Mouse (Mus musculus) adrenal gland, postnatal 25 days (tissue): ENCODE measurements at regions not wholly inside any gene's neighbourhood (a gene's known extent, or its start where the extent isn't known, plus 50 kb on each side); places are given as distances from the start of the nearest gene placed in this dataset.
A peak's percentile ranks its signal among the peaks of the same experiment; 100 is the strongest.

Experiments
- DNase-seq: peaks from one replicate; pipeline ENCODE4 v3.0.0; 2021; ENCODE audit warnings: mixed read lengths

DNA sequence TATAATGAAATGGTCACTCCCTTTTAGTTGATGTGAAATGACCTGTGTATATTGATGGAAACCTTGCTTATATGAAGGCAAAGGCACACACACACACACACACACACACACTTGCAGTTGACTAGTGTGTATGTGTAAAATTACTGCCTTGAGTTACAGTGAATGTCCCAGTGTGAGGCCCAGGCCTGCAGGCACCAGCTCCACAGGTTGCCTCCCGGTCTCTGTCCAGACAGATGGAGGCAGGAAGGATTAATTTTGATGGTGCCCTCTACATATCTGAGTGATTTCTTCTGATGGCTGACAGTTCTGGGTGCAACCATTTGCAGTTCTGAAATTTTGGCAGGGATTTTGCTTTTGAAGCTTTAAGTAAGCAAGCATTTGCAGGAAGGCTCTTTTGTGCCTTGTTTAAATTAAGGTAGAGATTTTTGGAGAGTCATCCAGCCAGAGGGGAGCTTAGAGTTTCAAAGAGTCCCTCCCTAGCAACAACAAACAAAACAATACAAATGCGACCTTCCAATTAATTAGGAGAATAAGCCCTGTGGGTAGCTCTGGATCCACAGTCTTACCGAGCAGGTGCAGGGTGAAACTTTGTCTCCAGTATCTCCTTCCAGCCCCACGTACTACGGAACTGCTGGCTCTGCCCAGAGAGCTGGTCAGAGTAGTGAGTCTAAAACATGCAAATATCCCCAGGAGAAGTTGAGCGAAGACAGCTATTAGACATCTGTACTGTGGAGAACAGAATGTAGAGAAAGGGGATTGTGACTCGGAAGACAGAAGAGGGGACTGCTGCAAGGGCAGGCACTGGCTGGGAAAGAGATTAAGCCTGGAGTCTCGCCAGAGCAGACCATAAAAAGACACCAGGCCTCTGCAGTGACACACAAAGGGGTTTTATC is 87.5 kb upstream of the Tut7 start:
- DNase-seq, result no peak

DNA sequence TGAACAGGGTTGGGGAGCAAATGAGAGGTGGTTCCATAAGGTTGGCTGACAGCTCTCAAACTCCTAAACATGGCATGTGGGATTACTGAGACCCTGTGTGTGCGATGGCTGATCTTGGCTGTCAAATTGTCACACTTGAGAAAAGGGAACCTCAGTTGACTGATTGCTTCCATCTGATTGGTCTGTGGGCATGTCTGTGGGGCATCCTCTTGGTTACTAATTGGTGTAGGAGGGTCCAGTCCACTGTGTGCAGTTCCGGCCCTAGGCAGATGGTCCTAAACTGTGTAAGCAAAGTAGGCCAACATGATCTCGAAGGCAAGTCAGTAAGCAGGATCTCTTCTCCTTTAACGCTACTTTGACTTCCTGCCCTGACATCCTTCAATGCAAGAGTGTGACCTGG is 86.5 kb upstream of the Tut7 start:
- DNase-seq, result no peak

DNA sequence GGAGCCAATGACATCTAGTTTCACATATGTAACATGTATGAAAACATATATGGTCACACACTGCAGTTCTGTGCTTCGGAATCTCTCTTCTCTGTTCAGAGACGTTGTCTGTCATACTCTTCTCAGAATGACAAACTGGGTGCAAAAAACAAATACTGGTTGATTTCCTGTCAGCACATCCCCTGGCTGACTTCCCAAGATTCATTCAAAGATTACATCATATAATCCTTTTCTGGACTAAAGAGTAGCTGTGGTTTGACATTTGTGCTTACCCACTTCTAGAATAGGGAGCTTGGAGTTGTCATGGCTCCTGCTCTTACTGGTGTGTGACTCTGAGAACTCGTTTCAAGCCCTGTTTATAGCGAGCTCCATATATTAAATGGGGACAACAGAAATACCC is 85.8 kb upstream of the Tut7 start:
- DNase-seq, result no peak

DNA sequence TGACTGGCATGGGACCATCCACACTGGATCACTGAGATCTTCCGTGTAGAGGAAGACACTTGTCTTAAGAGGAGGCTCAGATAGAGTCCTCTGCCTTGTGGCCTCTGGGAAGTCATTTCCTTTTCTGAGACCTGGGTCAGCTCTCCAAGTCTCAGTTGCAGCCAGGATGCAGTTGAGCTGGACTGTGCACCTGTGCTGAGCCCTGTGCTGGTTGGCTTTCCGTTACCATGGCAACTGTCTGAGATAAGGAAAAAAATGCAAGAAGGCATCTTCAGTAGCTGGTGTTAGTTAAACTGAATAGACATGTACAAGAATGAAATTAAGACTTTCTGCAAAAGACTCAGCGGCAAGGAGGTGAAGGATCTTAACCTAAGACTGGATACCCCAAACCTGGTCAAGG is 82.5 kb upstream of the Tut7 start:
- DNase-seq, result no peak

DNA sequence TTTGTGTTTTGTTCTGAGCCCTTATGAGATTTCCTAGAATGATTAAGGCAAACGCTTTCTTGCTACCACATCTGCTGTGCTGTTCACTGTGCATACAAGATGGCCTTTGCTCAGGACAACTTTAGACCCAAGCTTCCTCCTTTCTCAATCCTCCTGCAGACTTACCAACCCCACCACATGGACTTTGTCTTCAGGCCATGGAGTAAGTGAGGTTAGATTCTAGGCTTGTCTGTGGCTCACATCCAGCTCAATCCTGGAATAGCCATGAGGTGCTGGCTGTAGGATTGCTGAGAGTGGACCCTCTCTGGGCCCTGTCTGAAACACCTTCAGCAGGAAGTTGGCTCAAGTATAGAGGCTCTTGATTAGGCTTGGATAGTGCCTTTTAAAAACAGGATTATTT is 81.5 kb upstream of the Tut7 start:
- DNase-seq, result no peak

DNA sequence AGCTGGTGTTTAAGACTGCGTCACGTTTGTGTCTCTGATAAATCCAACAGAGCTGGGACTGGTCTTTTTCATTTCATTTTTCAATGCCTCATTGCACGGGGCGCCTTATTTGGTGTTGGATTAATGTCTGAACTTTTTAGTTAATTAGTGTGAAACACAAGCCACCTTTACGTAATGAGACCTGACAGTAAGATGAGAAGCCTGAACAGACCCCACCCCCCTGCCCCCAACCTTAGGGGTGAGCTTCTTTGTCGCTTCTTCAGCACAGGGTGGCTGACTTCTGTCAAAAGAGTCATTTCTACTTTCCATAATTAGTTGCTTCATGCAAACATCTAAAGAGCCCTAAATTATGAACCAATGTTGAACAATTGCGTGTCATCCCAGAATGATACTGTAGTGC is 76.6 kb upstream of the Tut7 start:
- no peak for DNase-seq

DNA sequence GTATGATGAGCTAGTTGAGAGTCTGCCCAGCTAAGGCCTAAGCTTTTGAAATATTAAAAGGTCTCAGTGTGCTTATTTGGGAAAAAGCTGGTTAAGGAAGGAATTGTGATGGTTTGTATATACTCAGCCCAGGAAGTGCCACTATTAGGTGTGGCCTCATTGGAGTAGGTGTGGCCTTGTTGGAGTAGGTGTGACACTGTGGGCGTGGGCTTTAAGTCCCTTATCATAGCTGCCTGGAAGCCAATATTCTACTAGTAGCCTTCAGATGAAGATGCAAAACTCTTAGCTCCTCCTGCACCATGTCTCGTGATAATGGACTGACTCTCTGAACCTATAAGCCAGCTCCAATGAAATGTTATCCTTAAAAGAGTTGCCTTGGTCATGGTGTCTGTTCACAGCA is 72.8 kb upstream of the Tut7 start:
- no peak for DNase-seq

DNA sequence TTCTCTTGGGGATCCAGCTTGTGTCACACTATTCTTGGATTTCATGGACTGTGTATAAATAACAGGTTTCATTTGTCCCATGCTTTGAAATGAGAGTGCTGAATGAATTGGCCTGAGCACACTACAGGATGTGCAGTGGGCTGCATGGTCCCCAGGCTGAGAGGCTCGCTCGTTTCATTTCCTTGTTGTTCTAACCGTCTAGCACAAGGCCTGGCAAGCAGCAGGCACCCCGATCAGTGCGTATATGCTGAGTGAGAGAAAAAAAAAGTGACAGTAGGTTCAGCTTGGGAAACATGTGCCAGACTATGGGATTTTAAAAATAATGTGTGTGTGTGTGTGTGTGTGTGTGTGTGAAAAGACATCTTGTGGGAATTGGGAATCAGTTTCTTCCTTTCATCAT is 71.1 kb upstream of the Tut7 start:
- DNase-seq, result no peak

DNA sequence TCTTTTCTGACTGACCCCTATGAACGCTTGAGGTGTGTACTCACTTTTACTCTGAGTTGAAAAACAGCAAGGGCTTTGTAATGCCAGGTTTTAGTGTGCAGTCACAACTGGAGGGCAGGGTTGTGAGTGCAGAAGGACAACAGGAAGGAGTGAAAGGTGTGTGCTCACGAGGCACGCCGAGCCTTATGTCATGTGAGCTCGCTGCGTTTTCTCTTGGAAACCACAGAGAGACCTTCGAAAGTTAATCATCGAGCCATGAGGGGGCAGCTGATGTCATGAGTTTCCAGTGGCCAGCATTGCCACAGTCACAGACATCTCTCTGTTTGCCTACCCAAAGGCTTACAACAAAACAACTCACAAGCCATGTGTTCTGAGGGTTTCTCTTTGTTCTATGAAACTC is 70.0 kb upstream of the Tut7 start:
- peak; percentile 36 for DNase-seq

DNA sequence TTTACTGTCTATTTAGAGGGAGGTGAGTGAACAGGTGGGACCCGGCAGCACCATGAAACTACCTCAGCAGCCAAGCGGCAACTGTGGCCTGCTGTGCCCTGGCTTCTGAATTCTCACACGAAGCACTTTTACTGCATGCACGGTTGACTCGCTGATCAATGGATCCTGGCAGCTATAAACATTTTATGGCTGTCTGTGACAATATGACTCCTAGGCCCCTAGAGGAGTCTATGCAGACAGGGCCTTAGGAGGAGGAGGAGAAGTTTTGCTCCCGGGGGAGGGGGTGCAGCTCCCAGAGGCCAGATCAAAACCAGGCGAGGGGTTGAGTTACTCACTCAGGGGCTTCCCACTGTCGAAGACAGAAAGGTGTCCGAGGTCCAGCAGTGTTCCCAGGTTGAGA is 69.4 kb upstream of the Tut7 start:
- DNase-seq, result no peak

DNA sequence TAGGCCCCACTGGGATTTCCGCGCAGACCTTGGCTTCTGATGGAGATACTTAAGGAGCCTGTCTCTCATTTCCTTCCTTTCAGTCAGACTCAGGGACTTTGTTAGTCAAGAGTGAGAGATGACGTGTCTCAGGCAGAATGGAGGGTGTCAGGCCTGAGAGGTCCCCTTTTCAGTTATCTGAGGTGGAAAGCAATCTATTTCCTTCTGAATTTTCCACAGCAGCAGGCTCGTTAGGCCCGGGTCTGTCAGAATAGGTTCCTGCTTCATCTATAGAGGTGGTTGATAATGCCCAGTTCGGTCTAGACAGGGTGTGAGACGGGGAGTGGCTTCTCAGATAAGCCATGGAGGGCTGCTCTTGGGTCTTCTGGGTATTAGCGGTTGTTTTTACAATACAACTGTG is 68.8 kb upstream of the Tut7 start:
- no peak for DNase-seq

DNA sequence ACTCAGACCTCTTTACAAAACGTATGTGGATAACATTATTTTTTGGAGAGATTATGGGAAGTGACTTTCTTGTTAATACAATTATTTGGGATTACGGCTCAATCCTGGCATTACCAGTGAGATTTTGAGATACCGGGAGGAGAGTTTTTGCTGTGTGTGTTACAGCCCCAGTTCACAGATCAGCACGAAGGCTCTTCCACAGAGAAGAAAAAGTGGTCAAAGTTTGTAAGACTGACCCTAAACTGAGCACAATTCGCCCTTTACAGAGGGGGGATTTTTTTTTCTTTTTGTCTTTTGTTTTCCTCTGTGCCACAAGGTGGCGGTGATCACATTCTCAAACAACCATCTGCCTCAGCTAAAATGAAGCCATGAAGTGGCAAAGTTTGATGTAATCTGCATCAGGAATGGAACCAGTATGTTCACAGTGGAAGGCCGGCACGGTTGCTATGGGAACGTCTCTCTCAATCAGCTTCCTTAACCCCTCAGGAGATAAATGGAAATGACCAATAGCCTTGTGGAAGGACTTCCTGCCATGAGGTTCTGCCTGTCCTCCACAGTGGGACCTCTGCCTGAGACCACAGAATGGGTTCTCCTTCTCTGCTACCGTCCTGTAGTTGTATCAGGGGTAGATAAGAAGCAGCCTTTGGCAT is 66.6 kb upstream of the Tut7 start:
- DNase-seq, result peak; percentile 35

DNA sequence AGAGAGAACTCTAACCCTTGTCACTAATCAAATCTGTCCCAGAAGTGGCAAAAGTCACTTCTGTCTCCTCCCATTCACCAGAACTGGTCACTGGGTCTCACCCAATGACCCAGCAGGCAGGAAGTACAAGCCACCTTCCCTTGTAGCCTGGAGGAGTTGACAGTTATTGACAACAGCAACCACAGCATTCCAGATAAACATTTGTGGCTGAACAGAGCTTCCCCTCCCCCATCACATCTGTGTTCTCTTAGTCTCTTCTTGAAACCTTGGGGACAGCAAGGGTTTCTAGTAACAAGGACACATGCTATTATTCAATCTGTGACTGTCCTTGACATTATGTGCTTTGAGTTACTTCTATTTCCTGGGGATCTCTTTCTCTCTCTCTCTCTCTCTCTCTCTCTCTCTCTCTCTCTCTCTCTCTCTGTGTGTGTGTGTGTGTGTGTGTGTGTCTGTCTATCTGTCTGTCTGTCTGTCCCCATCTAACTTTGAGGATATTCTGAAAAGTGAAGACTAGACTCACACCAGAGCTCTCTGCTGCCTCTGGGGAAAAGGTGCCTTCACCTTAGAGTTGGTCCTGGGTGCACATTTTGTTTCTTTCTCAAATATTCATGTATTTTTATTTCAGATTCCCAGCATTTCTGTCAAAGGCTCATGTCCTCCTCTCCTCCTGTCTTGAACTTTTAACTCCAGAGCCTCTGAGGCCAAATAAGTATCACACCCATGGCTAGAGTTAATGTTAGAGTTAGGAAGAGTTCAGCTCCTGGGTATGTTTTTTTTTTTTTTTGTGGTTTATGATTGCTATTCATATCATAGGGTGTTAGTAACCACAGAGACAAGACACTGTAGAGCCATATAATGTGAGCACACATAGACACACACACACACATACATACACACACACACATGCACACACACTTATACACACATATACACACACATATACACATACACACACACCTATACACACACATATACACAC is 65.4 kb upstream of the Tut7 start:
- no peak for DNase-seq

DNA sequence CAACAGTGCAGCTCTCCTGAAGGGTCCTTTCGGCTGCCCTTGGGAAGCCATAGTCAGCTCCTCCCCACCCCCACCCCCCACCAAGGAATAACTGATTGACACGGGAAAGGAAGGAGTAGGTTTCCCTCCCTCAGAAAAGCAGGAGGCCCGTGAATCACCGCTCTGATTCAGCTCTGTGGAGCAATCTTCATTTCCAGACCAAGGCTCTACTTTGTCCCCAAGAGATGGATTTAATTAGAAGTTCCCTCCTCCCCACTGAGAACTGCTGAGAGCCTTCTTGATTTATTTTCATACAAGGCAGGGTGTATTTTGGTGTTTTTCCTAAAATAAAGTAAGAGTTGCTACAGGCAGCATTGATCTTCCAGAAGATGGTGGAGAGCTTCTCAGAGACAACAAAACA is 64.4 kb upstream of the Tut7 start:
- DNase-seq, result peak; percentile 47

DNA sequence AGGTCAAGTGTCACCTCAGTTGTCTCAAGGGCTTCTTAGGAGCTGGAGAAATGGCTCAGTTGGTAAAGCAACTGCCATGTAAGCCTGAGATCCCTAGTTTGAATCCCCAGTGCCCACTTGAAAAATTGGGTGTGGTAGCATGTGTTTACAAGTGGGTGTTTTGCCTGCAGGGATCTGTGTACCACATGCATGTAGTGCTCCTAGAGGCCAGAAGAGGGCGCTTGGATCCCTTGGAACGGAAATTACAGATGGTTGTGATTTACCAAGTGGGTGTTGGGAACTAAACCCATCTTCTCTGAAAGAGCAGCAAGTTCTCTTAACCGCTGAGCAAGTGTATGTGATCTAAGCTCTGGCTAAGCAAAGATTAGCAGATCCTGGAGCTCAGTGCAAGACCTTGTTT is 63.6 kb upstream of the Tut7 start:
- DNase-seq, result no peak

DNA sequence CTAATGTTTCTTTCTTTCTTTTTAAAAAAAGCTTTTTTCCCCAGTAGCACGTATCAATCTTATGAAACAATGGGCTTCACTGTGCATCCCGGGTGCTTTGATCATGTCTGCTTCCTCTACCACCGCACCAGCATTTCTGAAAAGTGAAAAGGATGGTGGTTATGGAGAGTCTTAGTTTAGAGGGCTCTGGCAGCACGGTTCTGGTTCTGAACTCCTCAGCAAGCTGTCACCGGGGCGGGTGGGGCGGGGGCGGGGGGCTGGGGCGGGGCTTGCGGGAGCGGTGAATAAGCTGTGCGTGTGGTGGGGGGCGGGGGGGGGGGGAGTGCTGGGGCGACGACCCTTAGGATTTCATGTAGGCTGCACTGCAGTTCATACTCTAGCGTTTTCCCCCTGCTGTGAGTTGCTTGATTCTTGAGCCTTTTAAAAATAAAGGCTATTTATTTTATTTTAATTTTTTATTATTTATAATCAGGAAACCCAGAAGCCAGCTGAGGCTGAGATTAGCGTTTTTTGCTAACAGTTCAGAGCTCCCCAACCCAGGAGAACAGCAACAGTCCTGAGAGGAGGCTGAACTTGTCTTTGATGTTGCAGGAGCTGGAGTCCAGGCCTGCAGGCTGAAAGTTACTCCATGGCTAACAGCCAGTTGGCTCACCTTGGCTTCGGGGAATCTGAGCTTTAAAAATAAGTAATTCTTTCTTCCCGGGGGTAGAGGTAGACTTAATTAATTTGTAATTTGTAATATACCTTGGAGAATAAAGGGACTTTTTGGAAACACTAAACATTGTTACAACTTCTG is 59.2 kb upstream of the Tut7 start:
- peak; percentile 52 for DNase-seq

DNA sequence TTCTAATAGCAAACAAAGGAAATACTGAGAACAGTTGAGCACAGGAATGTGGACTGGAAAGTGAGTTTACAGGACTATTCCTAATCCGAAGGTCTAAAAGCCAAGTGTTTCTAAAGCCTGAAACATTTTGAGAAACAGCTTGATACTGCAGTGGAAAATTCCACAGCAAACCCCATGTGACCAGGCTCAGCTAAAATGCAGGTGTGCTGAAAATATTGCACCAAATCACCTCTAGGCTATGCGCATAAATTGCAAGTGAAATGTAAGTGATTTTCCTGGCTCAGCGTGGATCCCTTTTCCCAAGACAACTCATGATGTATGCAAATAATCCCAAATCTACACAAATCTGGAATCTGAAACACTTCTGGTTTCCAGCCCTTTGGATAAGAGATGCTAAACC is 57.1 kb upstream of the Tut7 start:
- DNase-seq, result no peak

DNA sequence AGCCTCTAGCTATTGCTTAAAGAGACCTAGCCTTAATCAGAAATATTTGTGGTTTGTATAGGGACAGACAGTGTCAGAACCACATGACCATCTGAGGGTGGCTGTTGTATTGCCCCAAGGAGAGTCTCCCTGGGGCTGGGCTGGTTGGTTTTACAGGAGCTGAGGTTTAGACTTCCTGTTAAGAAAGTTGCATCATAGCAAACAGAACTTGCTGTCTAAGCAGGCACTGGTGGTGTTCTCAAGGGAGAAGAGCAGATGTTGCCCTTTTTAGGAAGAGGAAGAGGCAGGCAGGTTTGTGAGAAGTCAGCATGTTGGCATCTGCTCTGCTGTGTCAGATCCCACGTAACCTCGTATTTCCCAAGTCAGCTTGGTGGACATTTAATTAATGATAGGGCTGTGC is 52.7 kb upstream of the Tut7 start:
- DNase-seq, result no peak

DNA sequence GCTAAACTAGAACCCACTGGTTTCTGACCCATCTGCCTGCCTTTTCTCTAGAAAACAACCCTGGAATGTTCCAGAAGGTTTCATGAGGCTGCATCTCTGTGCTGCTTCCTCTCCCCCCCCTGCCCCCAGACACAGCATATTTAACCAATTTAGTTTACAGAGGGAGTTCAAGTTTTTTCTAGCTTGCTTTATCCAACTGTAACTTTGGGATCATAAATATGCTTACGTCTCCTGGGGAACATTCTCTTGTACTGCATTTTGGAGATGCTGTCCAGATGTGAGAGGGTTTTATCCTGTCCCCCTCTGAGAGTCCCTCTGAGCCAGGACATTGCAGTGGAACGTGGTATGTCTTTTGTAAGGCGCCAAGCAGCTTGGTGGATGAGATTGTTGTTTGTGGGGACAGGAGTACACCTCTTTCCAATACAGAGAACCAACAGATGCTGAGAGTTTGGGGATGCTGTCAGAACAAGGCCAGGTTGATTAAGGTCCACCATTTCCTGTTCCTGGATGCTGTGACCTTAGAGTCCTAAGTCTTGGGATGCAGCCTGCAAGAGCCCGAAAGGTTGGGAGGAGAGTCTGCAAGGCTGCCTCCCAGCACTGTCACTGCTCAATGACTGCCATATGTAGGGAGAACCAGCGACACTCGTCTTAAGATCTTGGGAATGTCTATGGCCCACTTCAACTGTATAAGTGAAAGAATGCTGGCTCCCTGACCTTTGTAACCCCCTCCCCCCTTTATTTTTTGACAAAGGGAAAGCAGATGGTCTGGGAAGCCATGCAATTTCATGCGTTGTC is 51.4 kb upstream of the Tut7 start:
- no peak for DNase-seq
